Mouse (Mus musculus) midbrain, embryonic 10.5 days (tissue): Measurements from ENCODE around the gene Gm17490. TPM values are rescaled to one million over a fixed set of nuclear protein-coding genes. Genes with fewer than 3 reads are reported as not detected.

Experiments
- DNase-seq: peaks from one replicate; pipeline ENCODE4 v3.0.0-alpha.2; 2017; ENCODE audit warnings: low spot score
- H3K27ac ChIP-seq: fragments of 300-500 bp; sonication (generic); replicated peaks from 2 replicates; pipeline ENCODE4 v1.5.1; 2016; ENCODE audit warnings: mild to moderate bottlenecking
- H3K27me3 ChIP-seq: fragments of 300-500 bp; sonication (generic); 2 replicates; pipeline ENCODE4 v1.6.1; 2016; ENCODE audit warnings: low read depth, mild to moderate bottlenecking; ENCODE audit not compliant: poor library complexity, severe bottlenecking
- H3K36me3 ChIP-seq: fragments of 300-500 bp; sonication (generic); 2 replicates; pipeline ENCODE4 v1.6.1; 2016; ENCODE audit warnings: mild to moderate bottlenecking, moderate library complexity
- H3K4me1 ChIP-seq: fragments of 300-500 bp; sonication (generic); 2 replicates; pipeline ENCODE4 v1.6.1; 2016
- H3K4me3 ChIP-seq: fragments of 300-500 bp; sonication (generic); 2 replicates; pipeline ENCODE4 v1.5.1; 2016; ENCODE audit warnings: mild to moderate bottlenecking, moderate library complexity
- H3K9me3 ChIP-seq: fragments of 300-500 bp; sonication (generic); replicated peaks from 2 replicates; pipeline ENCODE4 v1.6.1; 2016; ENCODE audit warnings: mild to moderate bottlenecking
- WGBS: fragments of 180-500 bp; shearing (Covaris S2); methylation state at CpG from one replicate; pipeline ENCODE4 v1.1.7; 2016; 5-methylcytosine and 5-hydroxymethylcytosine counted together
- polyA plus RNA-seq: library from polyadenylated mRNA; unstranded; fragments of >200 nt; fragmentation: Nextera tagmentation; extraction: Ambion mirVana; gene quantifications from 2 replicates; pipeline ENCODE4 v1.2.1, GENCODE M21; 2016

Gm17490 gene
- polyA plus RNA-seq, 1 experiment from 2014 or later = not detected

- H3K9me3 ChIP-seq = no peaks in the 10 kb centered on the region
- 67% methylated on average over 6 of the region's 6 CpGs for WGBS
- DNase-seq = no peak
- H3K27ac ChIP-seq = no peak overlapping the region
- no peaks in the 10 kb centered on the region for H3K4me1 ChIP-seq
- no peaks in the 10 kb centered on the region for H3K27me3 ChIP-seq
- no peak overlapping the region for H3K4me3 ChIP-seq
- no peaks in the 10 kb centered on the region for H3K36me3 ChIP-seq
Observed at GRCm38 (mm10) chr2:11653330-11653729, 27.3 kb upstream of the Gm17490 start.

GRCm38 (mm10) chr2:11652780-11653179, 26.7 kb upstream of the Gm17490 start:
- H3K27ac ChIP-seq = no peak overlapping the region
- no peaks in the 10 kb centered on the region for H3K9me3 ChIP-seq
- no peaks in the 10 kb centered on the region for H3K4me1 ChIP-seq
- no peak overlapping the region for H3K4me3 ChIP-seq
- H3K36me3 ChIP-seq = no peaks in the 10 kb centered on the region
- 79% methylated on average over 2 of the region's 2 CpGs for WGBS
- no peaks in the 10 kb centered on the region for H3K27me3 ChIP-seq
- no peak for DNase-seq

GRCm38 (mm10) chr2:11652196-11652595, 26.1 kb upstream of the Gm17490 start:
- Histone ChIP-seq H3K27me3 (no peaks in the 10 kb centered on the region), H3K27ac (no peak overlapping the region), H3K4me3 (no peak overlapping the region), H3K36me3 (no peaks in the 10 kb centered on the region), H3K9me3 (no peaks in the 10 kb centered on the region), H3K4me1 (no peaks in the 10 kb centered on the region)
- WGBS = 84% methylated on average over 3 of the region's 3 CpGs
- no peak for DNase-seq

GRCm38 (mm10) chr2:11651476-11651875, 25.4 kb upstream of the Gm17490 start:
- Histone ChIP-seq H3K4me1 (no peaks in the 10 kb centered on the region), H3K27ac (no peak overlapping the region), H3K36me3 (no peaks in the 10 kb centered on the region), H3K4me3 (no peak overlapping the region), H3K27me3 (no peaks in the 10 kb centered on the region), H3K9me3 (no peaks in the 10 kb centered on the region)
- no peak for DNase-seq
- WGBS = 56% methylated on average over 3 of the region's 3 CpGs

- Histone ChIP-seq H3K4me1 (no peaks in the 10 kb centered on the region), H3K27me3 (no peaks in the 10 kb centered on the region), H3K36me3 (no peaks in the 10 kb centered on the region), H3K4me3 (no peak overlapping the region), H3K27ac (no peak overlapping the region), H3K9me3 (no peaks in the 10 kb centered on the region)
- no peak for DNase-seq
- 90% methylated on average over 2 of the region's 2 CpGs for WGBS
Observed at GRCm38 (mm10) chr2:11645297-11645696, 19.2 kb upstream of the Gm17490 start.

- Histone ChIP-seq H3K4me3 (no peak overlapping the region), H3K4me1 (no peaks in the 10 kb centered on the region)
- WGBS = 88% methylated on average over 1 of the region's 1 CpGs
Observed at GRCm38 (mm10) chr2:11644057-11644456, 18.0 kb upstream of the Gm17490 start.

GRCm38 (mm10) chr2:11642451-11642941, 16.4 kb upstream of the Gm17490 start, which contains the start of gene Il2ra:
TSS of gene Il2ra (plus strand) at chr2:11642807.
- no peak within 1 kb of the TSS for H3K27ac ChIP-seq
- H3K36me3 ChIP-seq = no peaks in the 10 kb centered on the region
- no peak within 1 kb of the TSS for H3K4me3 ChIP-seq
- no peaks in the 10 kb centered on the region for H3K27me3 ChIP-seq
- H3K9me3 ChIP-seq = no peaks in the 10 kb centered on the region
- WGBS = 90% methylated on average over 3 of the region's 3 CpGs
- DNase-seq = no peak
- H3K4me1 ChIP-seq = no peaks in the 10 kb centered on the region

More at GRCm38 (mm10) chr2:11644057-11644456, 18.0 kb upstream of the Gm17490 start:
- no peak for DNase-seq
- H3K36me3 ChIP-seq = no peaks in the 10 kb centered on the region
- no peak overlapping the region for H3K27ac ChIP-seq
- no peaks in the 10 kb centered on the region for H3K9me3 ChIP-seq
- no peaks in the 10 kb centered on the region for H3K27me3 ChIP-seq

- Histone ChIP-seq H3K4me1 (no peaks in the 10 kb centered on the region), H3K27me3 (no peaks in the 10 kb centered on the region), H3K4me3 (no peak overlapping the region), H3K9me3 (no peaks in the 10 kb centered on the region), H3K27ac (no peak overlapping the region), H3K36me3 (no peaks in the 10 kb centered on the region)
- DNase-seq = no peak
- WGBS = 75% methylated on average over 1 of the region's 1 CpGs
Observed at GRCm38 (mm10) chr2:11637115-11637514, 11.1 kb upstream of the Gm17490 start.

- H3K36me3 ChIP-seq = no peaks in the 10 kb centered on the region
- no peak overlapping the region for H3K4me3 ChIP-seq
- no peak for DNase-seq
- WGBS = 85% methylated on average over 3 of the region's 3 CpGs
- H3K27me3 ChIP-seq = no peaks in the 10 kb centered on the region
- H3K9me3 ChIP-seq = no peaks in the 10 kb centered on the region
- H3K27ac ChIP-seq = no peak overlapping the region
- no peaks in the 10 kb centered on the region for H3K4me1 ChIP-seq
Observed at GRCm38 (mm10) chr2:11636138-11636480, 10.0 kb upstream of the Gm17490 start.

- DNase-seq = no peak
- Histone ChIP-seq H3K4me3 (no peak overlapping the region), H3K36me3 (no peaks in the 10 kb centered on the region), H3K27me3 (no peaks in the 10 kb centered on the region), H3K9me3 (no peaks in the 10 kb centered on the region), H3K4me1 (no peaks in the 10 kb centered on the region), H3K27ac (no peak overlapping the region)
- 97% methylated on average over 5 of the region's 5 CpGs for WGBS
Observed at GRCm38 (mm10) chr2:11635471-11636137, 9.5 kb upstream of the Gm17490 start.

GRCm38 (mm10) chr2:11635035-11635434, 9.0 kb upstream of the Gm17490 start:
- H3K4me3 ChIP-seq = no peak overlapping the region
- H3K4me1 ChIP-seq = no peaks in the 10 kb centered on the region
- H3K36me3 ChIP-seq = no peaks in the 10 kb centered on the region
- WGBS = 90% methylated on average over 6 of the region's 6 CpGs
- H3K9me3 ChIP-seq = no peaks in the 10 kb centered on the region
- H3K27ac ChIP-seq = no peak overlapping the region
- no peak for DNase-seq
- no peaks in the 10 kb centered on the region for H3K27me3 ChIP-seq

- Histone ChIP-seq H3K36me3 (no peaks in the 10 kb centered on the region), H3K4me1 (no peaks in the 10 kb centered on the region), H3K27ac (no peak overlapping the region), H3K9me3 (no peaks in the 10 kb centered on the region), H3K4me3 (no peak overlapping the region), H3K27me3 (no peaks in the 10 kb centered on the region)
- WGBS = 93% methylated on average over 2 of the region's 2 CpGs
- no peak for DNase-seq
Observed at GRCm38 (mm10) chr2:11623726-11624125, 2.3 kb downstream of the Gm17490 start.

- Histone ChIP-seq H3K4me1 (no peaks in the 10 kb centered on the region), H3K9me3 (no peaks in the 10 kb centered on the region), H3K4me3 (no peak overlapping the region), H3K27ac (no peak overlapping the region), H3K27me3 (no peaks in the 10 kb centered on the region), H3K36me3 (no peaks in the 10 kb centered on the region)
- WGBS = 94% methylated on average over 8 of the region's 8 CpGs
- no peak for DNase-seq
Observed at GRCm38 (mm10) chr2:11623173-11623572, 2.9 kb downstream of the Gm17490 start.
